Mouse (Mus musculus): Measurements from ENCODE around the gene Fbxw22. TPM values are rescaled to one million over a fixed set of nuclear protein-coding genes. Genes with fewer than 3 reads are reported as not detected.

Gene Fbxw22
- 0.04 TPM in 1 of 2 replicates, not detected in the other for polyA plus RNA-seq (2012; rRNA removed)

DNA sequence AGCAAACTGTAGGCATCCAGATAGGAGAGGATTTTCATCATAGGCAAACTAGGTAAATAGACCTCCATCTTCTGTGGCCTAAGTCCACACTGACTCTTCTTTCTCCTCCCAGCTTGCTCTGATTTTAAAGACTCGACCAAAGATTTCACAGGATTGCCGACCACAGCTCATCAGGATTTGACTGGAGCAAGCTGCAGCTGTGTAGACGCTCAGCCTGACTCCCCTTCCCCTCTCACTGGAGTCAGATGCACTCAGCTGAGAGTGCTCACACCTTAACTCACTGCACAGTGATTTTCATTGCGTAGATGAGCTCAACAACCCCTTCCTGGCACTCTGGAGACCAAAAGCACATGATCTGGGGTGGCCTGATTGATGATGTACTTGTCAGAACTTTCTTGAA, at the start of gene Fbxw22:
Gene Fbxw22, minus strand, starts transcription at position 101 of the 400 bp plus-strand sequence.

DNA sequence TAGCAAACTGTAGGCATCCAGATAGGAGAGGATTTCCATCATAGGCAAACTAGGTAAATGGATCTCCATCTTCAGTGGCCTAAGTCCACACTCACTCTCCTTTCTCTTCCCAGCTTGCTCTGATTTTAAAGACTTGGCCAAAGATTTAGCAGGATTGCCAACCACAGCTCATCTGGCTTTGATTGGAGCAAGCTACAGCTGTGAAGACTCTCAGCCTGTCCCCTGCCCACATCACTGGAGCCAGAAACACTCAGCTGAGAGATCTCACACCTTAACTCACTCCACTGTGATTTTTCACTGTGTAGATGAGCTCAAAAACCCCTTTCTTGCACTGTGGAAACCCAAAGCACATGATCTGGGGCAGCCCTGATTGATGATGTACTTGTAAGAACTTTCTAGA, 44.9 kb upstream of the Fbxw22 start, which contains the start of gene Fbxw16:
Gene Fbxw16, minus strand, starts transcription at position 101 of the 400 bp plus-strand sequence.

DNA sequence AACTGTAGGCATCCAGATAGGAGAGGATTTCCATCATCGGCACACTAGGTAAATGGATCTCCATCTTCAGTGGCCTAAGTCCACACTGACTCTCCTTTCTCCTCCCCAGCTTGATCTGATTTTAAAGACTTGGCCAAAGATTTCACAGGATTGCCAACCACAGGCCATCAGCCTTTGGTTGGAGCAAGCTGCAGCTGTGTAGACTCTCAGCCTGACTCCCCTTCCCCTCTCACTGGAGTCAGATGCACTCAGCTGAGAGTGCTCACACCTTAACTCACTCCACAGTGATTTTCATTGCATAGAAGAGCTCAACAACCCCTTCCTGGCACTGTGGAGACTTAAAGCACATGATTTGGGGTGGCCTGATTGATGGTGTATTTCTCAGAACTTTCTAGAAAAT, 64.5 kb downstream of the Fbxw22 start, which contains the start of gene Fbxw28:
Gene Fbxw28, minus strand, starts transcription at position 101 of the 400 bp plus-strand sequence.

Other genes starting within 250 kb of the Fbxw22 start
- not detected in 2 replicates for gene Fbxw21, start 242.3 kb downstream of the Fbxw22 start, polyA plus RNA-seq (2012; rRNA removed)
- gene Fbxw13, start 208.3 kb downstream of the Fbxw22 start, polyA plus RNA-seq (2012; rRNA removed), result not detected in 2 replicates
- 0.02 TPM in 1 of 2 replicates, not detected in the other for gene Fbxw20, start 169.5 kb downstream of the Fbxw22 start, polyA plus RNA-seq (2012; rRNA removed)
- gene Fbxw14, start 116.6 kb downstream of the Fbxw22 start, polyA plus RNA-seq (2012; rRNA removed), result not detected in 2 replicates
- gene Fbxw28, start 64.6 kb downstream of the Fbxw22 start, polyA plus RNA-seq (2012; rRNA removed), result not detected in 2 replicates
- gene Fbxw16, start 44.8 kb upstream of the Fbxw22 start, polyA plus RNA-seq (2012; rRNA removed), result not detected in 2 replicates
- not detected in 2 replicates for gene Fbxw19, start 91.6 kb upstream of the Fbxw22 start, polyA plus RNA-seq (2012; rRNA removed)
- 0.27 and 0.28 TPM in 2 replicates for gene Fbxw15, start 164.0 kb upstream of the Fbxw22 start, polyA plus RNA-seq (2012; rRNA removed)
- gene Fbxw24, start 221.8 kb upstream of the Fbxw22 start, polyA plus RNA-seq (2012; rRNA removed), result 0.09 and 0.10 TPM in 2 replicates